Mouse (Mus musculus) heart, embryonic 11.5 days (tissue): ENCODE measurements at regions not wholly inside any gene's neighbourhood (a gene's known extent, or its start where the extent isn't known, plus 50 kb on each side); places are given as distances from the start of the nearest gene placed in this dataset.
A peak's percentile ranks its signal among the peaks of the same experiment; 100 is the strongest.

Experiments
- ATAC-seq: fragments of 200-750 bp; cut with Nextera tagmentation; replicated peaks from 2 replicates; pipeline ENCODE4 v1.8.0; 2017; ENCODE audit warnings: moderate library complexity; ENCODE audit not compliant: insufficient number of reproducible peaks, low FRiP score, low TSS enrichment
- H3K27ac ChIP-seq: fragments of 300-500 bp; sonication (generic); 2 replicates; pipeline ENCODE4 v1.5.1; 2014; ENCODE audit warnings: mild to moderate bottlenecking, low read depth, low read length
- H3K27me3 ChIP-seq: fragments of 300-500 bp; sonication (generic); 2 replicates; pipeline ENCODE4 v1.6.1; 2014; ENCODE audit warnings: mild to moderate bottlenecking, low read length, mixed read lengths; ENCODE audit not compliant: control insufficient read depth, insufficient read depth
- H3K36me3 ChIP-seq: fragments of 300-500 bp; sonication (generic); 2 replicates; pipeline ENCODE4 v1.6.1; 2014; ENCODE audit warnings: mild to moderate bottlenecking, low read length, moderate library complexity, mixed read lengths; ENCODE audit not compliant: control insufficient read depth, insufficient read depth
- H3K4me1 ChIP-seq: fragments of 300-500 bp; sonication (generic); 2 replicates; pipeline ENCODE4 v1.6.1; 2014; ENCODE audit warnings: low read length; ENCODE audit not compliant: control insufficient read depth, insufficient read depth
- H3K4me2 ChIP-seq: fragments of 300-500 bp; sonication (generic); 2 replicates; pipeline ENCODE4 v1.6.1; 2014; ENCODE audit warnings: mild to moderate bottlenecking, moderate library complexity
- H3K4me3 ChIP-seq: fragments of 300-500 bp; sonication (generic); 2 replicates; pipeline ENCODE4 v1.5.1; 2014; ENCODE audit warnings: low read depth, low read length
- H3K9ac ChIP-seq: fragments of 300-500 bp; sonication (generic); 2 replicates; pipeline ENCODE4 v1.6.1; 2014; ENCODE audit warnings: mild to moderate bottlenecking, low read depth, low read length, moderate library complexity
- H3K9me3 ChIP-seq: fragments of 300-500 bp; sonication (generic); replicated peaks from 2 replicates; pipeline ENCODE4 v1.6.1; 2016; ENCODE audit warnings: low read length; ENCODE audit not compliant: control insufficient read depth
- WGBS: fragments of 180-500 bp; shearing (Covaris S2); extraction: QIAGEN DNeasy Blood & Tissue Kit; methylation state at CpG from one replicate; pipeline ENCODE4 v1.1.7; 2014; ENCODE audit not compliant: insufficient replicate concordance; 5-methylcytosine and 5-hydroxymethylcytosine counted together

- ATAC-seq: no peak
- H3K9me3 ChIP-seq: no peaks in the 10 kb centered on the region
- H3K4me3 ChIP-seq: no peak overlapping the region
- no peak overlapping the region for H3K9ac ChIP-seq
- H3K27ac ChIP-seq: no peak overlapping the region
- no peaks in the 10 kb centered on the region for H3K4me1 ChIP-seq
- no peaks in the 10 kb centered on the region for H3K27me3 ChIP-seq
- no peaks in the 10 kb centered on the region for H3K36me3 ChIP-seq
- 79% methylated on average over 2 of the region's 2 CpGs for WGBS
- H3K4me2 ChIP-seq: no peak overlapping the region
Measured at GRCm38 (mm10) chr3:149786096-149786495, 795.7 kb upstream of the Adgrl2 start.

GRCm38 (mm10) chr3:149783903-149784608 lies 793.7 kb upstream of the Adgrl2 start:
- Histone ChIP-seq H3K9ac (no peak overlapping the region), H3K27ac (no peak overlapping the region), H3K27me3 (no peaks in the 10 kb centered on the region), H3K4me2 (no peak overlapping the region), H3K9me3 (no peaks in the 10 kb centered on the region), H3K4me1 (no peaks in the 10 kb centered on the region), H3K4me3 (no peak overlapping the region), H3K36me3 (no peaks in the 10 kb centered on the region)
- 67% methylated on average over 2 of the region's 2 CpGs for WGBS
- no peak for ATAC-seq

GRCm38 (mm10) chr3:149767847-149768421 lies 777.6 kb upstream of the Adgrl2 start:
- ATAC-seq: no peak
- H3K4me3 ChIP-seq: no peak overlapping the region
- no peak overlapping the region for H3K9ac ChIP-seq
- H3K4me1 ChIP-seq: no peaks in the 10 kb centered on the region
- H3K27ac ChIP-seq: no peak overlapping the region
- no peaks in the 10 kb centered on the region for H3K36me3 ChIP-seq
- 82% methylated on average over 2 of the region's 2 CpGs for WGBS
- no peak overlapping the region for H3K4me2 ChIP-seq
- no peaks in the 10 kb centered on the region for H3K27me3 ChIP-seq
- no peaks in the 10 kb centered on the region for H3K9me3 ChIP-seq

- no peak overlapping the region for H3K9ac ChIP-seq
- no peak overlapping the region for H3K4me3 ChIP-seq
- H3K27me3 ChIP-seq: no peaks in the 10 kb centered on the region
- H3K36me3 ChIP-seq: no peaks in the 10 kb centered on the region
- H3K9me3 ChIP-seq: no peaks in the 10 kb centered on the region
- WGBS: 90% methylated on average over 2 of the region's 2 CpGs
- no peak overlapping the region for H3K27ac ChIP-seq
- no peak overlapping the region for H3K4me2 ChIP-seq
- no peak for ATAC-seq
- no peaks in the 10 kb centered on the region for H3K4me1 ChIP-seq
Measured at GRCm38 (mm10) chr3:149761245-149761644, 770.9 kb upstream of the Adgrl2 start.

- ATAC-seq: no peak
- Histone ChIP-seq H3K4me1 (no peaks in the 10 kb centered on the region), H3K4me3 (no peak overlapping the region), H3K27ac (no peak overlapping the region), H3K4me2 (no peak overlapping the region), H3K27me3 (no peaks in the 10 kb centered on the region), H3K9me3 (no peaks in the 10 kb centered on the region), H3K36me3 (no peaks in the 10 kb centered on the region), H3K9ac (no peak overlapping the region)
- 67% methylated on average over 6 of the region's 6 CpGs for WGBS
Measured at GRCm38 (mm10) chr3:149757910-149758592, 767.7 kb upstream of the Adgrl2 start.

GRCm38 (mm10) chr3:149736069-149736468 lies 745.7 kb upstream of the Adgrl2 start:
- H3K4me2 ChIP-seq: no peak overlapping the region
- H3K36me3 ChIP-seq: no peaks in the 10 kb centered on the region
- no peak for ATAC-seq
- no peak overlapping the region for H3K4me3 ChIP-seq
- WGBS: 80% methylated on average over 3 of the region's 3 CpGs
- no peak overlapping the region for H3K9ac ChIP-seq
- H3K9me3 ChIP-seq: no peaks in the 10 kb centered on the region
- H3K27ac ChIP-seq: no peak overlapping the region
- no peaks in the 10 kb centered on the region for H3K4me1 ChIP-seq
- H3K27me3 ChIP-seq: no peaks in the 10 kb centered on the region

- Histone ChIP-seq H3K36me3 (no peaks in the 10 kb centered on the region), H3K9me3 (no peaks in the 10 kb centered on the region), H3K4me3 (no peak overlapping the region), H3K27ac (peak overlapping the region; percentile 55), H3K4me2 (no peak overlapping the region), H3K27me3 (no peaks in the 10 kb centered on the region), H3K9ac (no peak overlapping the region), H3K4me1 (peaks cover 25% of the 10 kb centered on the region)
- WGBS: 61% methylated on average over 4 of the region's 4 CpGs
- ATAC-seq: no peak
Measured at GRCm38 (mm10) chr3:149726212-149726611, 735.9 kb upstream of the Adgrl2 start.

- ATAC-seq: no peak
- H3K4me2 ChIP-seq: no peak overlapping the region
- no peaks in the 10 kb centered on the region for H3K36me3 ChIP-seq
- H3K4me1 ChIP-seq: peaks cover 32% of the 10 kb centered on the region
- no peak overlapping the region for H3K27ac ChIP-seq
- no peak overlapping the region for H3K9ac ChIP-seq
- H3K9me3 ChIP-seq: no peaks in the 10 kb centered on the region
- H3K4me3 ChIP-seq: no peak overlapping the region
- no peaks in the 10 kb centered on the region for H3K27me3 ChIP-seq
- WGBS: 69% methylated on average over 3 of the region's 3 CpGs
Measured at GRCm38 (mm10) chr3:149724879-149725278, 734.5 kb upstream of the Adgrl2 start.
